Mouse (Mus musculus): ENCODE data around the gene Thap2. TPM values are rescaled to one million over a fixed set of nuclear protein-coding genes. Genes with fewer than 3 reads are reported as not detected.

Thap2 gene
- total and polyA plus RNA-seq, 3 experiments: 5.8 to 5.9 TPM; not detected in 1

DNA sequence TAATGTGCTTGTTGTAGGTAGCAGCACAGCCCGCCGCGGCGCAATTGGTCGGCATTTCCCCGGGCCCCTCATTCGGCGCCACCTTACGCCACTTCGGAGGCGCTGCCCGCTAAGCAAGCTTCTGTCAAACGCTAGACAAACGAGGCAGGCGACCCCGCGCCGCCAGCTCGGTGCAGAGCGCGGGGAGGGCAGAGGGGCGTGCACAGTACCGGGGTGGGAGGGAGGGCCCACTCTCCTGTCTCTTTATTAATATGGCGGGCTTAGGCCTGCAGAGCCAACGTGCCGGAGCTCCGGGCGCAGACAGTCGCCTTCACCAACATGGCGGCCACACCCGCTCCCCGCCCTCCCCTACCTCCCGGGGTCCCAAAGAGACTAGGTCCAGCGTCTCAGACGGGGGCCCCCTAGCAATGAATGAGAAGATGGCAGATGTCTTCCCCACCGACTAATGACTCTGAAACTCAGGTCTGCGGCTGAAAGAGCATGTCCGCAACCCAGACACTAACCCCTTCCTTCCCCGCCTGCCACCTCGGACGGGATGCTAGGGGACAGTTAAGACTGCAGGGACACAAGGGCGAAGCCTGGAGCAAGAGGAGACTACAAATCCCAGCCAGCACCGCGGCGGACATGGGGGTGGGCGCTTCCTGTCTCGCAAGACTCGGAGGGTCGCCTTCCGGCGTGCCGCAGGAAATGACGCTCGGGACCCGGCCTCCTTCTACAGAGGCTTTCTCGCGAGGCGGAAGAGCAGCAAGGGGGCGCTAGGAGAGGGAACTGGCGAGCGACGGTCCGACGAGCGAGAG is at the start of gene Thap2, which contains the start of gene Zfc3h1 (continued):
- TF ChIP-seq ZNF384 (IDR thresholded peaks at IDR 0.05; ENCODE audit: low read depth, low read length) (no peak), BHLHE40 (IDR thresholded peaks at IDR 0.05; ENCODE audit: borderline replicate concordance, low read depth, low read length) (no peak), JUND (IDR thresholded peaks at IDR 0.05; ENCODE audit: low read depth, low read length) (no peak), ETS1 (IDR thresholded peaks at IDR 0.05; ENCODE audit: low read depth, low read length) (peak; percentile 30), ELF1 (IDR thresholded peaks at IDR 0.05; ENCODE audit: low read depth, low read length) (peak; percentile 97)

DNA sequence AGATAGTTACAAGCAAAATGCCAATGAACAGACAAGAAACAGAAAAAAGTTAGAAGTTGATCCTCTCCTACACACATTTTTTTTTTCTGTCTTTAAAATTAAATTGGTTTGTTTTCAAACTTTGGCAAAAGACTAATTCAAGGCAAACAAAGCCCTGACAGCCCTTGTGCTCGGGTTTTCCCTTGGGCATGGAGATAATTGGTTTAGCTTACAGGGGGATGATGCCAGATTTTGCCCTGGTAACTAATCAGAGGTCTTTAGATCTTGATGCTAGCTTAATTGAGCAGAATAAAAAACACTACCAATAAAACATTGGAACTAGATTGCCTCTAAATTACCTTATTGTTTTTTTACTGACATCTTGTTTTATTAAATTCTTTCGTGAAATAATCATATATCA is 41.1 kb upstream of the Thap2 start:
- Histone ChIP-seq H3K9ac (ENCODE audit: control insufficient read depth, low read depth, low read length, poor library complexity, severe bottlenecking) (no peak overlapping the region), H3K27ac (ENCODE audit: control insufficient read depth, low read depth, low read length) (no peak overlapping the region), H3K79me2 (ENCODE audit: control insufficient read depth, insufficient read depth, low read length, poor library complexity) (no peaks in the 10 kb centered on the region), H3K4me1 (ENCODE audit: control insufficient read depth in 1 of 2, insufficient read depth in 2 of 2, low read length in 2 of 2) (no peaks in the 10 kb centered on the region), H3K4me3 (ENCODE audit: control insufficient read depth in 1 of 2, insufficient read depth in 1 of 2, low read depth in 2 of 2, low read length in 2 of 2) (no peak overlapping the region), H3K9me3 (replicated peaks; ENCODE audit: insufficient read depth, low read length) (no peaks in the 10 kb centered on the region), H3K36me3 (ENCODE audit: control insufficient read depth in 1 of 2, insufficient read depth in 2 of 2, low read length in 2 of 2) (peaks cover 0 to 43% of the 10 kb centered on the region in 2 experiments; a peak in 3 of 4 replicates), H3K27me3 (ENCODE audit: control insufficient read depth in 1 of 2, insufficient read depth in 2 of 2, low read length in 2 of 2) (no peaks in the 10 kb centered on the region)
- DNase-seq (ENCODE audit: low read depth, low spot score): no peak
- TF ChIP-seq MAZ (IDR thresholded peaks at IDR 0.05; ENCODE audit: low read depth, low read length) (no peak), MXI1 (IDR thresholded peaks at IDR 0.05; ENCODE audit: low read depth, low read length) (no peak), TBP (IDR thresholded peaks at IDR 0.05; ENCODE audit: low read depth, low read length) (no peak), MAFK (IDR thresholded peaks at IDR 0.05; ENCODE audit: borderline replicate concordance, low read depth, low read length) (no peak), KAT2A (conservative IDR thresholded peaks at IDR 0.05; ENCODE audit: low read depth, low read length) (no peak), USF1 (IDR thresholded peaks at IDR 0.05; ENCODE audit: low read depth, low read length) (no peak), USF2 (IDR thresholded peaks at IDR 0.05; ENCODE audit: borderline replicate concordance in 1 of 2, insufficient read depth in 1 of 2, low read depth in 1 of 2, low read length in 2 of 2) (no peak), SMC3 (IDR thresholded peaks at IDR 0.05; ENCODE audit: low read depth, low read length) (no peak), GATA1 (IDR thresholded peaks at IDR 0.05; ENCODE audit: low read depth, low read length) (no peak)

DNA sequence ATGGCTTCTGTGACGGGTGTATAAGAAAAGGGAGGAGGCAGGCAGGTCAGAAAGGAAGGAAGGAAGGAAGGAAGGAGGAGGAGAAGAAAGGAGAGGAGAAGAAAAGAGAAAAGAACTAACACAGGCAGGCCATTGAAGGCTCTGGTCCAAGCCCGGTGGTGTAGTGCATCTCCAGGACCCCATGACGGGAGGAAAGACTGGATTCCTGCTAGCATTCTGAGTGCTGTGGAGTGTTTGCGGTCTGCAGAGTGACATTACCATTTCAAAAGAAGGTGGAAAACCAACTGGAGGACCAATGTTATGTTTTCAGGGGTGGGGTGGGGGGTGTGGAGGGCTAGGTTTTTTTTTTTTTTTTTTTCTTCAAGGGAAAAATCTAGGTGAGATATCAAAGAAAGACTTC is 37.7 kb upstream of the Thap2 start:
- Histone ChIP-seq H3K9me3 (replicated peaks; ENCODE audit: insufficient read depth, low read length) (no peaks in the 10 kb centered on the region), H3K36me3 (ENCODE audit: control insufficient read depth in 1 of 2, insufficient read depth in 2 of 2, low read length in 2 of 2) (peaks cover 0 to 44% of the 10 kb centered on the region in 2 experiments; a peak in 3 of 4 replicates), H3K79me2 (ENCODE audit: control insufficient read depth, insufficient read depth, low read length, poor library complexity) (no peaks in the 10 kb centered on the region), H3K27ac (ENCODE audit: control insufficient read depth, low read depth, low read length) (no peak overlapping the region), H3K4me1 (ENCODE audit: control insufficient read depth in 1 of 2, insufficient read depth in 2 of 2, low read length in 2 of 2) (no peaks in the 10 kb centered on the region), H3K27me3 (ENCODE audit: control insufficient read depth in 1 of 2, insufficient read depth in 2 of 2, low read length in 2 of 2) (no peaks in the 10 kb centered on the region), H3K4me3 (ENCODE audit: control insufficient read depth in 1 of 2, insufficient read depth in 1 of 2, low read depth in 2 of 2, low read length in 2 of 2) (no peak overlapping the region), H3K9ac (ENCODE audit: control insufficient read depth, low read depth, low read length, poor library complexity, severe bottlenecking) (no peak overlapping the region)
- TF ChIP-seq USF2 (IDR thresholded peaks at IDR 0.05; ENCODE audit: borderline replicate concordance in 1 of 2, insufficient read depth in 1 of 2, low read depth in 1 of 2, low read length in 2 of 2) (no peak), ELF1 (IDR thresholded peaks at IDR 0.05; ENCODE audit: low read depth, low read length) (no peak), ZNF384 (IDR thresholded peaks at IDR 0.05; ENCODE audit: low read depth, low read length) (no peak), ZMIZ1 (IDR thresholded peaks at IDR 0.05; ENCODE audit: low read depth, low read length) (no peak), TAL1 (IDR thresholded peaks at IDR 0.05; ENCODE audit: low read length) (no peak)
- no peak for DNase-seq (ENCODE audit: low read depth, low spot score)
